9 mouse cellular contexts compared by ENCODE assay signal in genomic region chr14:54482498-54482897, GRCm38 (mm10). TPM values are rescaled to one million over a fixed set of nuclear protein-coding genes. Genes with fewer than 3 reads are reported as not detected.
DNase-seq lines count a peak whose midpoint lies in the region; ATAC-seq and TF ChIP-seq lines count a peak whose summit lies in the region.
"Had no signal": no experiment of that assay in that cellular context is flagged by ENCODE, and none has a peak within 500 bp of the region (broad histone marks: within the 10 kb centered on the region; RNA-seq: fewer than 3 reads in every experiment).

No protein-coding gene starts in this region.

- ATAC-seq in kidney, embryonic 14.5 days (ENCODE audit: low FRiP score, low TSS enrichment) = no peak
- peak; percentile 53; the same call in 1 of the 2 replicates for ATAC-seq in liver, postnatal 0 days
- peak; percentile 49; the same call in 1 of the 2 replicates for ATAC-seq in stomach, postnatal 0 days (ENCODE audit: low FRiP score, low TSS enrichment)

- H3K36me3 ChIP-seq in kidney, embryonic 14.5 days (ENCODE audit: control insufficient read depth, insufficient read depth, low read length) = no peaks in the 10 kb centered on the region
- H3K36me3 ChIP-seq in ES-E14 (ENCODE audit: control insufficient read depth, insufficient read depth, low read length, poor library complexity, severe bottlenecking) = no peaks in the 10 kb centered on the region
- no peaks in the 10 kb centered on the region for H3K36me3 ChIP-seq in liver, postnatal 0 days (replicated peaks; ENCODE audit: insufficient read depth, low read length)
- H3K36me3 ChIP-seq in stomach, postnatal 0 days (ENCODE audit: control insufficient read depth, insufficient read depth, low read length) = no peaks in the 10 kb centered on the region
- H3K36me3 ChIP-seq: lung, embryonic 15.5 days had no signal

- H3K4me3 ChIP-seq in kidney, embryonic 14.5 days (ENCODE audit: low read length) = no peak overlapping the region
- H3K4me3 ChIP-seq in ES-E14 (ENCODE audit: insufficient read depth in 1 of 2, low read depth in 1 of 2, low read length in 2 of 2, poor library complexity in 1 of 2, severe bottlenecking in 1 of 2) = no peak overlapping the region
- no peak overlapping the region for H3K4me3 ChIP-seq in liver, postnatal 0 days (ENCODE audit: low read depth, low read length)
- H3K4me3 ChIP-seq in stomach, postnatal 0 days (ENCODE audit: low read depth, low read length) = no peak overlapping the region
- H3K4me3 ChIP-seq: lung, embryonic 15.5 days had no signal

- in situ Hi-C loops in ES-E14 (cut with MboI; ENCODE audit: low sequenced_read_pairs in 2 of 2, unreplicated experiment in 2 of 2) = loop anchor here (25.0 kb wide), 2 partner anchors 95 to 420 kb away; no protein-coding TSS in a partner anchor

- peak; percentile 47 for DNase-seq in kidney, adult 9 months
- DNase-seq in ES-E14 (ENCODE audit: low read depth, low spot score) = peak; percentile 73
- DNase-seq in c-Kit-positive CD71-positive TER-119-positive erythroid progenitor cells, embryonic 14.5 days (ENCODE audit: low spot score) = peak; percentile 66
- DNase-seq in liver, postnatal 0 days = peak; percentile 72
- DNase-seq in stomach, postnatal 0 days (ENCODE audit: low spot score) = peak; percentile 49
- DNase-seq in frontal cortex, postnatal 14 days (ENCODE audit: low spot score in 2 of 2) = no peak
- no peak for DNase-seq in urinary bladder, postnatal 4 days (ENCODE audit: low spot score in 2 of 2)

- 0 out of 2 replicates have a peak, but pooled peaks cover 6% of the 10 kb centered on the region for H3K27me3 ChIP-seq in kidney, embryonic 14.5 days (ENCODE audit: control insufficient read depth, insufficient read depth, low read length)
- peaks cover 16% of the 10 kb centered on the region for H3K27me3 ChIP-seq in liver, postnatal 0 days (ENCODE audit: insufficient read depth, low read length)
- peaks cover 6% of the 10 kb centered on the region; the same call in 1 of the 2 replicates for H3K27me3 ChIP-seq in stomach, postnatal 0 days (ENCODE audit: control insufficient read depth, insufficient read depth, low read length)

- H3K4me1 ChIP-seq in kidney, embryonic 14.5 days (ENCODE audit: control insufficient read depth, insufficient read depth, low read length) = peaks cover 7% of the 10 kb centered on the region; the same call in 1 of the 2 replicates
- no peaks in the 10 kb centered on the region for H3K4me1 ChIP-seq in ES-E14 (ENCODE audit: control insufficient read depth in 2 of 2, insufficient read depth in 2 of 2, low read length in 2 of 2, poor library complexity in 1 of 2)
- H3K4me1 ChIP-seq in liver, postnatal 0 days (ENCODE audit: insufficient read depth) = peaks cover 8% of the 10 kb centered on the region
- no peaks in the 10 kb centered on the region for H3K4me1 ChIP-seq in stomach, postnatal 0 days (replicated peaks; ENCODE audit: control insufficient read depth, insufficient read depth)

- WGBS in kidney, embryonic 14.5 days = 42% methylated on average over 9 of the region's 9 CpGs
- WGBS in liver, postnatal 0 days (ENCODE audit: insufficient replicate concordance) = 39% methylated on average over 9 of the region's 9 CpGs
- WGBS in stomach, postnatal 0 days = 42% methylated on average over 9 of the region's 9 CpGs

- H3K9ac ChIP-seq in kidney, embryonic 14.5 days (ENCODE audit: low read depth, low read length) = no peak overlapping the region
- H3K9ac ChIP-seq in ES-E14 (ENCODE audit: insufficient read depth, low read depth, low read length, poor library complexity, severe bottlenecking) = no peak overlapping the region
- no peak overlapping the region for H3K9ac ChIP-seq in liver, postnatal 0 days (replicated peaks)
- no peak overlapping the region for H3K9ac ChIP-seq in stomach, postnatal 0 days (ENCODE audit: low read length)
- H3K9ac ChIP-seq: lung, embryonic 15.5 days had no signal

- H3K27ac ChIP-seq in kidney, embryonic 14.5 days (ENCODE audit: low read depth, low read length) = no peak overlapping the region
- no peak overlapping the region for H3K27ac ChIP-seq in ES-E14 (ENCODE audit: insufficient read depth, low read depth, low read length, poor library complexity, severe bottlenecking)
- no peak overlapping the region for H3K27ac ChIP-seq in liver, postnatal 0 days (ENCODE audit: low read depth)
- no peak overlapping the region for H3K27ac ChIP-seq in stomach, postnatal 0 days (replicated peaks)
- H3K27ac ChIP-seq: lung, embryonic 15.5 days had no signal

- no peak overlapping the region for H3K4me2 ChIP-seq in kidney, embryonic 14.5 days (replicated peaks; ENCODE audit: low read depth, low read length)
- no peak overlapping the region for H3K4me2 ChIP-seq in liver, postnatal 0 days (ENCODE audit: low read depth, low read length)
- H3K4me2 ChIP-seq in stomach, postnatal 0 days (replicated peaks; ENCODE audit: low read depth) = no peak overlapping the region
- H3K4me2 ChIP-seq: lung, embryonic 15.5 days had no signal

- no peaks in the 10 kb centered on the region for H3K9me3 ChIP-seq in kidney, embryonic 14.5 days (ENCODE audit: control insufficient read depth, low read length)
- H3K9me3 ChIP-seq in ES-E14 (ENCODE audit: control insufficient read depth, insufficient read depth, low read depth, low read length) = no peaks in the 10 kb centered on the region
- H3K9me3 ChIP-seq in liver, postnatal 0 days (ENCODE audit: low read length) = no peaks in the 10 kb centered on the region
- H3K9me3 ChIP-seq in stomach, postnatal 0 days (ENCODE audit: control insufficient read depth, low read length) = no peaks in the 10 kb centered on the region
- H3K9me3 ChIP-seq: lung, embryonic 15.5 days had no signal

- no peak for TF ChIP-seq EP300 in liver, postnatal 0 days (IDR thresholded peaks at IDR 0.05; ENCODE audit: low read depth)
- no peak for TF ChIP-seq EP300 in stomach, postnatal 0 days (optimal IDR thresholded peaks at IDR 0.05)

- peak; percentile 83 for TF ChIP-seq CTCF in liver, postnatal 0 days (IDR thresholded peaks at IDR 0.05; ENCODE audit: low read depth)
- peak; percentile 76 for TF ChIP-seq CTCF in stomach, postnatal 0 days (IDR thresholded peaks at IDR 0.05; ENCODE audit: low read depth)

TF ChIP-seq in ES-E14, 5 proteins besides CTCF, POLR2A, EP300 and RAD21:
- no peak for TF ChIP-seq MAFK (IDR thresholded peaks at IDR 0.05; ENCODE audit: insufficient read depth, low read depth, low read length)
- peak; percentile 47; the same call in 1 of the 2 replicates for TF ChIP-seq ZC3H11A (IDR thresholded peaks at IDR 0.05; ENCODE audit: borderline replicate concordance, low read depth, low read length)

RNA-seq across cellular contexts. Expression of gene Rem2, which starts 6.6 kb away (rescaled TPM):
- 6.1 and 6.9 TPM in 2 replicates for polyA plus RNA-seq in kidney, embryonic 14.5 days (2014; fragmentation: Nextera tagmentation; extraction: Ambion mirVana)
- 0.85 and 1.4 TPM in 2 replicates for total RNA-seq in ES-E14 (2012; rRNA removed)
- polyA plus RNA-seq in liver, postnatal 0 days (2015; fragmentation: Nextera tagmentation; extraction: Ambion mirVana) = 0.66 and 0.87 TPM in 2 replicates
- polyA plus RNA-seq in stomach, postnatal 0 days (2015; fragmentation: Nextera tagmentation; extraction: Ambion mirVana) = 0.47 and 0.59 TPM in 2 replicates

RNA-seq across cellular contexts. Expression of gene Lrp10, which starts 18.6 kb away (rescaled TPM):
- polyA plus RNA-seq in kidney, embryonic 14.5 days (2014; fragmentation: Nextera tagmentation; extraction: Ambion mirVana) = 32.0 and 47.0 TPM in 2 replicates
- 20.8 and 48.1 TPM in 2 replicates for total RNA-seq in ES-E14 (2012; rRNA removed)
- polyA plus RNA-seq in liver, postnatal 0 days (2015; fragmentation: Nextera tagmentation; extraction: Ambion mirVana) = 20.9 and 25.3 TPM in 2 replicates
- polyA plus RNA-seq in stomach, postnatal 0 days (2015; fragmentation: Nextera tagmentation; extraction: Ambion mirVana) = 59.3 and 70.0 TPM in 2 replicates

RNA-seq across cellular contexts. Expression of gene Prmt5, which starts 34.8 kb away (rescaled TPM):
- polyA plus RNA-seq in kidney, embryonic 14.5 days (2014; fragmentation: Nextera tagmentation; extraction: Ambion mirVana) = 87.5 and 108 TPM in 2 replicates
- total RNA-seq in ES-E14 (2012; rRNA removed) = 71.4 and 96.2 TPM in 2 replicates
- polyA plus RNA-seq in liver, postnatal 0 days (2015; fragmentation: Nextera tagmentation; extraction: Ambion mirVana) = 12.2 and 13.8 TPM in 2 replicates
- 28.1 and 29.2 TPM in 2 replicates for polyA plus RNA-seq in stomach, postnatal 0 days (2015; fragmentation: Nextera tagmentation; extraction: Ambion mirVana)

RNA-seq across cellular contexts. Expression of gene Mmp14, which starts 51.1 kb away (rescaled TPM):
- 101 and 167 TPM in 2 replicates for polyA plus RNA-seq in kidney, embryonic 14.5 days (2014; fragmentation: Nextera tagmentation; extraction: Ambion mirVana)
- total RNA-seq in ES-E14 (2012; rRNA removed) = 29.8 and 67.3 TPM in 2 replicates
- polyA plus RNA-seq in liver, postnatal 0 days (2015; fragmentation: Nextera tagmentation; extraction: Ambion mirVana) = 38.1 and 39.8 TPM in 2 replicates
- 63.9 and 70.4 TPM in 2 replicates for polyA plus RNA-seq in stomach, postnatal 0 days (2015; fragmentation: Nextera tagmentation; extraction: Ambion mirVana)

RNA-seq across cellular contexts. Expression of gene Mrpl52, which starts 55.8 kb away (rescaled TPM):
- polyA plus RNA-seq in kidney, embryonic 14.5 days (2014; fragmentation: Nextera tagmentation; extraction: Ambion mirVana) = 269 and 360 TPM in 2 replicates
- 137 and 272 TPM in 2 replicates for total RNA-seq in ES-E14 (2012; rRNA removed)
- polyA plus RNA-seq in liver, postnatal 0 days (2015; fragmentation: Nextera tagmentation; extraction: Ambion mirVana) = 261 and 284 TPM in 2 replicates
- 312 and 339 TPM in 2 replicates for polyA plus RNA-seq in stomach, postnatal 0 days (2015; fragmentation: Nextera tagmentation; extraction: Ambion mirVana)

Comparison
In these comparisons a context has a peak if more than half of its experiments do, and no peak if none do; other contexts are left out.
1. DNase-seq: peak in kidney, adult 9 months (single experiment), ES-E14 (single experiment), c-Kit-positive CD71-positive TER-119-positive erythroid progenitor cells, embryonic 14.5 days (single experiment), liver, postnatal 0 days (single experiment) and stomach, postnatal 0 days (single experiment); none in frontal cortex, postnatal 14 days (0 of 2) and urinary bladder, postnatal 4 days (0 of 2).